Mouse (Mus musculus) kidney, adult 9 months (tissue): ENCODE measurements around the gene Heatr5b.
A peak's percentile ranks its signal among the peaks of the same experiment; 100 is the strongest.

Source experiments
- DNase-seq: peaks from one replicate; pipeline ENCODE4 v3.0.0; 2022

Gene Heatr5b

DNA sequence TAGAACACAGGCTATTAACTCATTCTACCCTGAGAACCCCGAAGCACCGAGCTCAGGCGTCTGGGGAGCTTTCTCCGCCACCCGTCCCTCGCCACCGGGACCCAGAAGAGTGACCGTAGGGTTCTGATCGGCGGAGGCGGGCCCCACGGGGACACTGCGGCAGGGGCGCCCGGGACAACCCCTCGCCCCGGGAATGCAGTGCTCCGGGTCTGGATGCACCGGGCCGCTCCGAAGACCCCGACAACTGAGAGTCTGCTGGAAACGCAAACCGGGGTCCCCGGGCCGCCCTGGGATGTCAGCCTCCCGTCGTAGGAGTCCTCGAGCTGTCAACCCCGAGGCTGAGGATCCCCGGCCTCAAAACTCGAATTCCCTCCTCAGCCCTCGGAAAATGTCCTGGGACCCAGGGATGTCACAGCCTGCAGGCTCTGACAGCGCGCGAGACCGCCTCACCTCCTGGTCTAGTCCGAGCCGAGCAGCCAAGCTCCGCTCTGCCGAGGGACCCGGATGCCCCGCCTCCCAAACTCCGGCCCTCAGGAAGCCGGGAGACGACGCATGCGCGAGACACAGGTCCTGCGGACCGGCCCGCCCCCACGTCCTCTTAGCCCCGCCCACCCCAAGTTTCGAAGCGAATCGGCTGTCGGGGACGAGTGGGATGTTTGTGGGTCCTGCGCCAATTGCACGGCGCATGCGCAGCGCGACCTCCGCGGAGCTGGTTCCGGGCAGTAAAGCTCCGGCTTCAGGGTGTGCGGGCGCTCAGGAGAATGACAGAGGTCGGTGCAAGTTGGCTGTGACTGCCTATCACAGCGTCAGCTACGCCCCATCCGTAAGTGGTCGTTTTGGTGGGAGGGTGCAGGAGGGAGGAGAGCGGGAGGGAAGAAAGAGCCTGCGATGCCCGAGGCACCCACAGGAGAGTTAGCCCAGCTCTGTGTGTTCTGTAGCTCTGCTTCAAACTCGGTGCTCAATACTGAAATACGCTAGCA, at the start of gene Heatr5b, which contains the start of gene Gpatch11:
Heatr5b (minus strand) TSS at position 509 of the 980 bp plus-strand sequence.
Gpatch11 (plus strand) TSS at position 712 of the 980 bp plus-strand sequence.
- DNase-seq: peak; percentile 97

DNA sequence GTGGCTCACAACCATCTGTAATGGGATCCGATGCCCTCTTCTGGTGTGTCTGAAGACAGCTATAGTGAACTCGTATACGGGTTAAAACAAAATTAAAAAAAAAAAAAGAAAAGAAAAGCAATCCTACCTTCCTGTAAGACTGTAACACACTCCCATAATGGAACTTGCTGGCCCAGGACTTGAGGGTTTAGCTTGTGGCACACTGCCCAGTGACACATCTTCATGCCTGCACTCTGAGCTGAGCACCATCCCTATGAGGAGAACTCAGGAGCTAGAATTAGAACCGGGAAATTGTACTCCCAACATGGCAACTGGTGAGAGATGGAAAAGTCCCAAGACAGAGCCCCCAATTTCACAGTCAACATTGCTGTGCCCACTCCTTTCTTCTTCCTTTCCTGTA, 48.1 kb upstream of the Heatr5b start:
- no peak for DNase-seq

GRCm38 (mm10) chr17:78882401-78883112, 47.4 kb upstream of the Heatr5b start, which contains the start of gene Eif2ak2:
Gene Eif2ak2, minus strand, starts transcription at chr17:78882573.
- peak; percentile 92 for DNase-seq

DNA sequence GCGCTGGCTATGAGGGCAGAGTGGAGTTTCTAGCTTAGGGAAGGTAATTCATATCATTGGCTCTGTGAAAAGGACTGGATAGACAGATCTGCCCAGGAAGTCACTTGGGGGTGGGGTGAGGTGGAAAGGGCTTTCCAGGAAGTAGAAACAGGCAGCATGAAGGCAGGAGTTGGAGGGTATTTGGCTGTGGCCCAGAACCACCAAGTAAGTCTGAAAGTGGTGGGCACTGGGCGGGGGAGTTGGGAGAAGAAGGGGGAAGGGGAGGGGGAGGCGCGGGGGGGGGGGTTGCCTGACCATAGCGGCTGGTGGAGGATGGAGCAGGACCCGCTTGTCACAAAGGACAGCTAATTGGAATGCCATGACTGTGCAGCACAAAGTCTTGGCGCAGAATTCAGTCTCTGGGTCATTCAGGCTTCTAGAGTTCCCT, 46.7 kb upstream of the Heatr5b start:
- DNase-seq: peak; percentile 17

DNA sequence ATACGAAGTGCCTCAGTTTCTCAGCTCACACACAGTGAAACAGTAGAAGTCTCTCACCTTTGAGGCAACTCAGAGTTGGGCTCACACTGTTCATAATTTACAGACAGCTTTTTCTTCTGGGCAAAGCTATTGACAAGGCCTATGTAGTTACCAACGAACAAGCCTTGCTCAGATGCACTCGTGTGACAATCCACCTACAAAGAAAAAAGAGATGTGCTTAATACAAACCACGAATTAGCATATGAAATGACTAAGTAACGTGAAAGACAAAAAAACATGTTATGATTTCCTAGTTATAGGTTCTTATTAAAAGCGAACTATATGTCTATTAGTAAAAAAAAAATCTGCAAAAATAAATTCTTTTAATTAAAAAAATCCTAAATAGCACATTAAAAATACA, 38.7 kb upstream of the Heatr5b start:
- no peak for DNase-seq

DNA sequence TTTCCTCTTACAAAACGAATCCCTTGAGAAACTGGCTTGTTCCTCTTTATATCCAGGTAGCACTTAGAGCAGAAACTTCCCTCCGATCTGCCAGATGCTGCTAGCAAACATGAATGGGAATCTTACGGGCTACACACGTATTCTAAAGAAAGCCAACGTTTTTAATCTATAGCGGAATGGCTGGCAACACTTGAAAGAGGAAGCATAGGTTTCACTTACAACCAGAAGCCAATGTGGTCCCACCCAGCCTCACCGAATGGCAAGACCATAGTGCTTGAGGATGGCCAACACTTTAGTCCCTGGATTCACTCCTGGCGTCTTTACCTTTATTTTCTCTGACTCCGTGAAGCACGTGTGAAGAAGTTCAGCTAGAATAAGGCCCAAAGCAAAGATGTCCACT, 21.1 kb upstream of the Heatr5b start:
- no peak for DNase-seq

DNA sequence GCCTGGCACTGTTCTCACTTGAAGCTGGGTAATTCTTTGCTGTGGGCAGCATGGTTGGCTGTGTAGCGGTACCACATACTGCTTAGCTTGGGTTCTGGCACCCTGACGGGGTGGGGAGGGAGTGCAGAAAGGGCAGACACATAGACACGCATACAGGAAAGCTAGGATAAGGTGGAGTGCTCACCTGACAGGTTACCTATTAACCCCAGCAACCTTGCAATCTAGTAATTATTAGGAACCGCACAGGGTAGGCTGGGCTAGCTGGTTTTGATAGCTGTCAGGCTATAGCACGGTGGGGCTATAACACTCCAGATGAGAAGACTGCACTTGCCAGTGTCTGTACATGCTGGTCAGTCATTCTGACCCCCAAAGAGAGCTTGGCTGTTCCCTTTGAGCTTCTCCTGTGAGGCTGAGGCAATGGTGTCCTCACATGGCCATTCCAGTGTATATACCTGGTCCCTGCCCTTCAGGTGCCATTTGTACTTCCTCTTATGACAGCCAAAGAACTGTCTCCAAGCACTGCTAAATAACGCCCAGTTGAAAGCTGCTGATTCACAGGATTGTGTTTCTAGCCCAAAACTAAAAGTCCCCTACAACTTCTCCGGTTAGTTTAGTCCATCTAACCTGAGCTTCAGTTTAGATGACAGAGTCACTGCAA, 7.2 kb upstream of the Heatr5b start:
- DNase-seq: no peak

GRCm38 (mm10) chr17:78836056-78836455, 892 bp upstream of the Heatr5b start:
- no peak for DNase-seq

DNA sequence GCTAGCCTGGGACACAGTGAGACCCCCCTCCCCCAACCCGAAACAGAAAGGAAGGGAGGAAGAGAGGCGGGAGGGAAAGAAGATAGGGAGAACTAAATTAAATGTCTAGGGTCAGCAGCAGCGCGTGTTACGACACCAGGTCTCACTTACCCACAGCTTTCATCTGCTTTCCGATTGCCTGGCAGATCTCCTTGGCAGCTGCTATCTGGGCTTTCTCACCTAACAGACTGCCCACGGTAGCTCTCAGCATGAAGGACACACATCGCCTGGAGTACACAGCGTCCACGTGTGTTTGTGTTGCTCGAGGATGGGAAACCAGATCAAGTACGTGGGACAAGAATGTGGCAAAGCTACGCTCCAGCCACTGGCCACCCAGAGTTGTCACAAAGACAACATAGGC, 10.8 kb downstream of the Heatr5b start:
- DNase-seq: no peak

- DNase-seq: no peak
These were observed 25.6 kb downstream of the Heatr5b start for GRCm38 (mm10) chr17:78809582-78809981.

- no peak for DNase-seq
These were observed 26.1 kb downstream of the Heatr5b start for GRCm38 (mm10) chr17:78809019-78809418.

DNA sequence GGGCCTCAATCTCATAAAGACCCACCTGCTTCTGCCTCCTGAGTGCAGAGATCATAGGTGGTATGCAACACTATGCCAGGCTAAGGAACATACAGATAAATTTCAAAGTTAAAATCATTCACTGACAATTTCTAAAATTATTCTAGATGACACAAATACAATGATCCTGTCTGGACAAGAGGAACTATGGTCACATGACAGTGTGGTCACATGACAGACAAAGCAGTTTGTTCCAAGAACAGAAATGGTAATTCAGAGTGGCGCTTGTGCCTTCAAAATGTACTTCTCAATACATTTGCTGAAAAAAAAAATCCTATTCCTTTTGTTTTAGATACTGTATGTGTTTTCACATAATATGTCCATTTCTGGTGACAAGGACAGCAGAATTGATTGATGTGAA, 37.9 kb downstream of the Heatr5b start:
- no peak for DNase-seq

DNA sequence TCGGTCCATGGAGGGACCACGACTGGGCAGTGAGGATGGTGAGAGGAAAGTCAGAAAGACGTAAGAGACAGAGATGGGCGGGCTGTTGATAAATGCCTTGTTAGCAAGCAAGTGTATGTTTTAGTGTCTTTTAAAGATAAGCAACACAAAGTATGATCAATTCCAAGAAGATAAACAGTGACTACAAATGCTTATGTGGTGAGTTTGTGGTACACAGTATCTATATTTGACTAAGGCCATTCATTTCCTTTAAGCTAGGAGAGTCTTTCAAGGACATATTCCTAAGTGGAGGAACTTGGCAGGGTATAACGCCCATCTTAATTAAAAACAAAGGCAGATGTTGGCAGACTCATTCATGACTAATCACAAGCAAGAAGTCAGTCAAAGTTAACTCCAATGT, 40.8 kb downstream of the Heatr5b start:
- no peak for DNase-seq

GRCm38 (mm10) chr17:78792122-78792521, 43.0 kb downstream of the Heatr5b start:
- DNase-seq: peak; percentile 54

DNA sequence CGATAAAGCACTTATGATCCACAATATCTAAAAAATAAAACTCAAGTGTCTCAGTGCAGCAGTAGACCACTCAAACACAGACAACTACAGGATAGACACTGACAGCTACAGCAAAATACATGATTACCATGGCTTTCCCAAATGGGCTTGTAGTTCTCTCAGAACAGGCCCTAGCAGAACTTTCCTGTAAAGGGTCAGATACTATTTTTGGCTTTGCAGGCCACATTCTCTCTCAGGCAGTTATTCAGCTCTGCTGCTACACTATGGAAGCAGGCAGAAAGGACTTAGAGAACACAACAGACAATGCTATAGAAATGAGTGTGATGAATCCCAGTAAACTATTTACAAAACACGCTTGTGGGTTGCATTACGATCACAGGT, 43.5 kb downstream of the Heatr5b start:
- DNase-seq: no peak

DNA sequence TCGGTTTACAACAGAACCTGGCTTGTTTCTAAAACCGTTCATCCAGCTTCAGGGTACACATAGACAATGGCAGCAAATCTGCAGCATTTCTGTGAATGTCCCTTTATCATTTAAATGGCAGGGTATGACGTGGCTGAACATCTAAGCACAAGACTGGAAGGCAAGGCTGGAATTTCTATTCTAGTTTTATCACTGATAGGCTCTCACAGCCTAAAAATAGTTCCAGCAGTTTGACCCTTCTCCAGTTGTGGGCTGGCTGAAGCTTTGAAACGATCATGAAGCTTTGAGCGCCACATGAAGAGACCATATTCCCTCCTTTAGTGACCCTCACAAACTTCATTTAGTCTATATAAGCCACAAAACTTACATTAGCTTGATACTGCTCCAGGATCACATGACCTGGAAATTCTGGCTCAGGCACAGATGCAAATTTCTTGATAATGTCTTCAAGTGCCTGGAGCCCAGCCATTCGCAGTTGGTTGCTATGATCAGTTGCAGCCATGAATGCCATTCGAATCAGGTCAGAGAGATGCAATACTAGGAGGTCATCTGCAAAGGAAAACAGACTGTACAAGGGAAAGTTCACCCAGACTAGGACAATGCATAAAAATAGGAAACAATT, 44.0 kb downstream of the Heatr5b start:
- no peak for DNase-seq

GRCm38 (mm10) chr17:78788273-78788672, 46.9 kb downstream of the Heatr5b start:
- peak; percentile 17 for DNase-seq

- DNase-seq: no peak
These were observed 56.4 kb downstream of the Heatr5b start for GRCm38 (mm10) chr17:78778765-78779164.

DNA sequence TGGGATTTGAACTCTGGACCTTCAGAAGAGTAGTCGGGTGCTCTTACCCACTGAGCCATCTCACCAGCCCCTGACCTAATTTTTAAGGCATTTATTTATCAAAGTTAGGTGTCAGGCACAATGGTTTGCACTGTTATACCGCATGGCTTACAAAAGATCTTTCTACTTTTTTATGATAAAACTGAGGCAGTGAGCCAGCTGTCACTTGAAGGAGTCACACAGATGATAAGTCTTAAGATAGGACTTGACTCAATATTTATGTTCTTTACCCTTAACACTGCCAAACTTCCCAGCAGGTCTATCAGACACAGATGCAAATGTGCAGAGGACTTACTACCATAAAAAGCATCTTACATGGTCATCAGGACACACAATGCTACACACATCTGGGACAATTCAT, 62.8 kb downstream of the Heatr5b start:
- no peak for DNase-seq

GRCm38 (mm10) chr17:78770932-78771331, 64.2 kb downstream of the Heatr5b start:
- DNase-seq: no peak

DNA sequence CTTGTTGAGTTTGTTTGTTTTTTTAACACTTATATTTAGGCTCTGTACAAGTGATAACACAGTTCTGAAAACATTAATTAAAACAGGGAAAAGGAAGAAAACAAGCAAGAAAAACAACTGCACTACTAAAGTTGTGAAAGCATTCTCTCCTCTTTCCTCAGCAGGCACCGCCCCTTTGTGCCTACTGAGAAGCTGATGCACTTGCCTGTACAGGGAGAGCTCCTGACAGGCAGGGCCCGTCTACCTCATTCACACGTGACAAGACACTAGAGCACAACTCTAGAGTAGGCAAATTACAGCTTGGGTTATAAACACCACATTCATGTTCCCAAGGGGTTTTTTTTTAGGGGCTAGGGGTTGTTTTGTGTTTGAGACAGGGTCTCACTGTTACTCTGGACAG, 65.8 kb downstream of the Heatr5b start:
- DNase-seq: no peak

- no peak for DNase-seq
These were observed 66.2 kb downstream of the Heatr5b start for GRCm38 (mm10) chr17:78768937-78769336.

- no peak for DNase-seq
These were observed 67.6 kb downstream of the Heatr5b start for GRCm38 (mm10) chr17:78767546-78767945.
